Mouse (Mus musculus) kidney, adult 2 months (tissue): ENCODE data around the gene Prnd. TPM values are rescaled to one million over a fixed set of nuclear protein-coding genes. Genes with fewer than 3 reads are reported as not detected.

Experiments
- DNase-seq: peaks from one replicate; pipeline ENCODE4 v3.0.0; 2021
- H3K27ac ChIP-seq: fragments of 200-500 bp; 2 replicates; pipeline ENCODE4 v1.5.1; 2012; ENCODE audit warnings: low read depth, low read length, control low read depth, inconsistent platforms; ENCODE audit not compliant: insufficient read depth
- H3K27me3 ChIP-seq: fragments of 200-500 bp; replicated peaks from 2 replicates; pipeline ENCODE4 v1.6.1; 2012; ENCODE audit warnings: mild to moderate bottlenecking, moderate library complexity, low read length, inconsistent platforms; ENCODE audit not compliant: control insufficient read depth, insufficient read depth
- H3K36me3 ChIP-seq: fragments of 200-500 bp; 2 replicates; pipeline ENCODE4 v1.6.1; 2012; ENCODE audit warnings: mild to moderate bottlenecking, moderate library complexity, low read length, inconsistent platforms; ENCODE audit not compliant: control insufficient read depth, insufficient read depth
- H3K4me1 ChIP-seq: fragments of 200-500 bp; 2 replicates; pipeline ENCODE4 v1.6.1; 2011; ENCODE audit warnings: low read length; ENCODE audit not compliant: control insufficient read depth, insufficient read depth
- H3K4me3 ChIP-seq: fragments of 200-500 bp; 2 replicates; pipeline ENCODE4 v1.5.1; 2011; ENCODE audit warnings: mild to moderate bottlenecking, low read depth, low read length, control low read depth; ENCODE audit not compliant: insufficient read depth
- CTCF ChIP-seq: fragments of 200-500 bp; conservative IDR thresholded peaks from 2 replicates; pipeline ENCODE4 v1.5.1; 2011; ENCODE audit warnings: low read depth, mild to moderate bottlenecking, control low read depth, low read length, moderate library complexity, mixed read lengths; ENCODE audit not compliant: insufficient read depth, insufficient read length
- POLR2A ChIP-seq: fragments of 200-500 bp; IDR thresholded peaks from one replicate; pipeline ENCODE4 v1.6.1; 2011; ENCODE audit warnings: low read depth, low read length, control low read depth
- WGBS: fragments of 180-500 bp; shearing (Covaris S2); methylation state at CpG from one replicate; pipeline ENCODE4 v1.1.7; 2018; 5-methylcytosine and 5-hydroxymethylcytosine counted together
- polyA plus RNA-seq: library from polyadenylated mRNA; depleted of rRNA; stranded (reverse); fragments of >200 nt; gene quantifications from 2 replicates; pipeline ENCODE4 v1.2.3, GENCODE M21; 2012

Gene Prnd
- polyA plus RNA-seq, 1 experiment = 1.0 TPM

GRCm38 (mm10) chr2:131907311-131907710, 43.4 kb upstream of the Prnd start:
- 92% methylated on average over 5 of the region's 5 CpGs for WGBS
- Histone ChIP-seq H3K4me3 (no peak overlapping the region), H3K4me1 (peaks cover 8% of the 10 kb centered on the region; the same call in 1 of the 2 replicates), H3K27ac (no peak overlapping the region), H3K36me3 (no peaks in the 10 kb centered on the region), H3K27me3 (no peaks in the 10 kb centered on the region)
- TF ChIP-seq CTCF = no peak
- no peak for TF ChIP-seq POLR2A
- no peak for DNase-seq

DNA sequence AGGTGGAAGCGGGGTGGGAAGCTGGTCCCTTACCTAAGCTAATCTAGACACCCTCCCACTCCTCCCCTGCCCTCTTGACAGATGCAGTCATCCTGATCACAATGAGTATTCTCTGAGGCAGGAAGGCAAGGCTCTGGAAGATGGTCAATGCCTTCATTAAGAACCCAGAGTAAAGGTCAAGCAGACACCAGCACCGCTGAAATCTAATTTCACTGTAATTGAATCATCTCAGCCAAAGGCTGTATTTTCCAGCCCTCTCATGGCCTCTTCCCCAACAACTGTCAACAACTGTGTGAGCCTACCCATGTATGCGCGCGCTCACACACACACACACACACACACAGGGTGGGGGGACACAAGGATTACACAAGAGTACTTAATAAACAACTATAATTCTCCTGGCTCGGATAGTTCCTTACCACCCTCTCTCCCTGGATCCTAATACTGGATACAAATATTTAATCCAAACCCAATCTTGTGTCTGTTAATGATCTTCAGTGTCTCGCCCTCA, 42.3 kb upstream of the Prnd start:
- Histone ChIP-seq H3K4me1 (peaks cover 12% of the 10 kb centered on the region; the same call in 1 of the 2 replicates), H3K27ac (peak overlapping the region; percentile 49), H3K4me3 (no peak overlapping the region), H3K36me3 (peaks cover 2% of the 10 kb centered on the region; the same call in 1 of the 2 replicates), H3K27me3 (no peaks in the 10 kb centered on the region)
- DNase-seq = peak; percentile 78
- WGBS = 56% methylated on average over 7 of the region's 7 CpGs
- TF ChIP-seq CTCF (no peak), POLR2A (no peak)

- TF ChIP-seq POLR2A (no peak), CTCF (no peak)
- Histone ChIP-seq H3K27me3 (no peaks in the 10 kb centered on the region), H3K36me3 (peaks cover 4% of the 10 kb centered on the region; the same call in 1 of the 2 replicates), H3K4me1 (peaks cover 15% of the 10 kb centered on the region; the same call in 1 of the 2 replicates), H3K27ac (peak overlapping the region; percentile 95), H3K4me3 (no peak overlapping the region)
- no peak for DNase-seq
- WGBS = 72% methylated on average over 1 of the region's 1 CpGs
Measured at GRCm38 (mm10) chr2:131908906-131909305, 41.8 kb upstream of the Prnd start.

DNA sequence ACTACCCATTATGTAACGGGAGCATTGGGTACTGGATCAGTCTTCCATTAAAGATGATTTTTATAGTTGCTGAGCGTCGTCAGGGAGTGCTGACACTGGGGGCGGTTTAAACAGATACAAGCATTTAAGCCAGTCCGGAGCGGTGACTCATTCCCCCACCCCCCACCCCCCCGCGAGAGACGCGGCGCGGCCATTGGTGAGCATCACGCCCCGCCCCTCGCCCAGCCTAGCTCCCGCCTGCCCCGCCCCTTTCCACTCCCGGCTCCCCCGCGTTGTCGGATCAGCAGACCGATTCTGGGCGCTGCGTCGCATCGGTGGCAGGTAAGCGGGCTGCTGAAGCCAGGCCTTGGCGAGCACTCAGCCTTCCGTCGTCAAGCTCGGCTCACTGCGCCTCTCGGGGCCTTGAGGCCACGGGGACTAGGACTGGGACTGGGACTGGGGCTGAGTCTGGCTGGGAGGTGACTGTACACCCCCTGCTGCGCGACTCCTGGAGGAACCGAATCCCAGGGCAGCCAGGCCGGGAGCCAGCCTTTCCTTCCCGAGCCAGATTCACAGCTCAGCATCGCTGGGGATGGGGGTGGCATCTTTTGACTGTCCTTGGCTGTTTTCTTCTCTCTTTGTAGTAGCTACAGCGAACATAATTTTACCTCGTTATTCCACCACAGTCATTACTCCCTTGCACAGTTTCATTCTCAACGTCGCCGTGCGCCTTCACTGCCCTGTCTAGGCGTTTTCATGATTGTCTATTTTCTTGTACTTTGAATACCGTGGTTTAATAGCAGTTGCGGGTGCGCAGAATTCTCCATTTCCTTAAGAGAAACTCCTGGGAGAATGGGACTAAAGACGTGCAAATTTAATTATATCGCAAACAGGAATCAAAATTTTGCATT, 40.7 kb upstream of the Prnd start, which contains the start of the genes Prnp and Prn:
TSS of gene Prnp (plus strand) at position 246 of the 890 bp plus-strand sequence.
TSS of gene Prn (plus strand) at position 275 of the 890 bp plus-strand sequence.
- WGBS = 10% methylated on average over 52 of the region's 52 CpGs
- Histone ChIP-seq H3K36me3 (peaks cover 4% of the 10 kb centered on the region; the same call in 1 of the 2 replicates), H3K4me1 (peaks cover 15% of the 10 kb centered on the region; the same call in 1 of the 2 replicates), H3K27ac (peak within 1 kb of the TSS; percentile 95), H3K27me3 (no peaks in the 10 kb centered on the region), H3K4me3 (peak within 1 kb of the TSS; percentile 95)
- DNase-seq = peak; percentile 94
- TF ChIP-seq POLR2A = peak; percentile 87
- TF ChIP-seq CTCF = no peak

GRCm38 (mm10) chr2:131910847-131911246, 39.8 kb upstream of the Prnd start:
- Histone ChIP-seq H3K36me3 (peaks cover 5% of the 10 kb centered on the region; the same call in 1 of the 2 replicates), H3K4me1 (peaks cover 15% of the 10 kb centered on the region; the same call in 1 of the 2 replicates), H3K4me3 (peak overlapping the region; percentile 34), H3K27ac (no peak overlapping the region), H3K27me3 (no peaks in the 10 kb centered on the region)
- TF ChIP-seq POLR2A (no peak), CTCF (no peak)
- DNase-seq = no peak
- 73% methylated on average over 2 of the region's 2 CpGs for WGBS

DNA sequence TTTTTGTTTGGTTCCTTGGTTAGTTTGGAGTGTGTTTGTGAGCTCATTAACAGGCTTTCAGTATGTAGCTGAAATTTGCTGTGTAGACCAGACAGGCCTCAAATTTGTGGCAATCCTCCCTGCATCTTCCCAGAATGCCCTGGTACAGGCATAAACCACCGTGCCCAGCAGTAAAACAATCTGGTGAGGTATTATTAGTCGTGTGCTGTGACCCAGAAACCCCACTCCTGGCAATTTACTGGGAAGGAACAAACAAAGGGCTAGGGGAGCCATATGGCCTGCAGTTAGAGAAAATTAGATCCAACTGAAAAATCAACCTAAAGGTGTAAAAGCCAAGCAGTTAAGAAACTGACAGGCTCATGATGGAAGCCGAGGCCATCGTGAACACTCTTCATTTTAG, 39.3 kb upstream of the Prnd start:
- TF ChIP-seq POLR2A = no peak
- TF ChIP-seq CTCF = no peak
- Histone ChIP-seq H3K27ac (0 out of 2 replicates have a peak overlapping the region, but pooled peaks have one; percentile 2), H3K36me3 (peaks cover 6% of the 10 kb centered on the region; the same call in 1 of the 2 replicates), H3K4me1 (peaks cover 15% of the 10 kb centered on the region; the same call in 1 of the 2 replicates), H3K27me3 (no peaks in the 10 kb centered on the region), H3K4me3 (0 out of 2 replicates have a peak overlapping the region, but pooled peaks have one; percentile 24)
- peak; percentile 49 for DNase-seq
- WGBS = 42% methylated on average over 4 of the region's 4 CpGs
